51 mouse cellular contexts compared by ENCODE assay signal in the genomic region with DNA sequence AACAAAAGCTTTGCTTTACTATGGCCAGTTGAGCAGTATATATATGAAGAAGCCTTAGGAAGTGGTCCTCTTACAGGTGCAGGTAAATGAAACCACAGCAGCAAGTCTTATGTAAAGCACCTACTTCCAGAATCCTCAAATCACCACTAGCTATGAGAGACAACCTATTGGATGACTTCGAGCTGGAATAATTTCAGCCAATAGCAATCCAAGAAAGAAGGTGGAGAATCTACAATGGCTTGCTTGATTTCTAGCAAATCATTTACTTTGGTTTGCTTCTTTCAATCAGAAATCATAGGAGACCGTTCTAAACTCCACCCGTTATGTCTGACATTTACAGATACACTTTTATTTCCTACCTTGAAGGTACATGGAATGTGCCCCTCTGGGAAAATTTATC. TPM values are rescaled to one million over a fixed set of nuclear protein-coding genes. Genes with fewer than 3 reads are reported as not detected.
"Had no signal": no experiment of that assay in that cellular context is flagged by ENCODE, and none has a peak within 500 bp of the region (broad histone marks: within the 10 kb centered on the region; RNA-seq: fewer than 3 reads in every experiment).

No protein-coding gene starts in this region.

- H3K27me3 ChIP-seq: heart, embryonic 12.5 days; heart, embryonic 13.5 days; heart, embryonic 15.5 days; hindbrain, embryonic 12.5 days; hindbrain, embryonic 13.5 days; hindbrain, embryonic 15.5 days; intestine, embryonic 15.5 days; kidney, embryonic 15.5 days had no signal

- H3K4me3 ChIP-seq: heart, embryonic 10.5 days; heart, embryonic 12.5 days; heart, embryonic 13.5 days; heart, embryonic 15.5 days; hindbrain, embryonic 10.5 days; hindbrain, embryonic 12.5 days; hindbrain, embryonic 13.5 days; hindbrain, embryonic 15.5 days; intestine, embryonic 15.5 days; kidney, embryonic 15.5 days; layer of hippocampus, adult 2 months had no signal

- H3K9ac ChIP-seq: heart, embryonic 12.5 days; heart, embryonic 13.5 days; heart, embryonic 15.5 days; hindbrain, embryonic 12.5 days; hindbrain, embryonic 13.5 days; hindbrain, embryonic 14.5 days; hindbrain, embryonic 15.5 days; intestine, embryonic 15.5 days; kidney, embryonic 15.5 days had no signal

- H3K4me1 ChIP-seq: heart, embryonic 10.5 days; heart, embryonic 12.5 days; heart, embryonic 13.5 days; heart, embryonic 15.5 days; hindbrain, embryonic 10.5 days; hindbrain, embryonic 12.5 days; hindbrain, embryonic 13.5 days; hindbrain, embryonic 15.5 days; intestine, embryonic 15.5 days; kidney, embryonic 15.5 days had no signal

- DNase-seq: heart, postnatal 10 days; heart, postnatal 14 days; heart, postnatal 36 days; heart, postnatal 4 days; kidney, adult 11 months; kidney, adult 18-20 months; kidney, adult 2 months; kidney, adult 8-10 months; kidney, adult 9 months; kidney, postnatal 10 days; kidney, postnatal 14 days; kidney, postnatal 25 days; kidney, postnatal 36 days; kidney, postnatal 4 days; layer of hippocampus, adult 9-11 months; layer of hippocampus, postnatal 36 days had no signal

- H3K9me3 ChIP-seq: heart, embryonic 10.5 days; heart, embryonic 13.5 days; heart, embryonic 15.5 days; hindbrain, embryonic 12.5 days; hindbrain, embryonic 13.5 days; hindbrain, embryonic 15.5 days; intestine, embryonic 15.5 days; kidney, embryonic 15.5 days had no signal

- H3K36me3 ChIP-seq: heart, embryonic 10.5 days; heart, embryonic 12.5 days; heart, embryonic 13.5 days; heart, embryonic 15.5 days; hindbrain, embryonic 10.5 days; hindbrain, embryonic 12.5 days; hindbrain, embryonic 13.5 days; hindbrain, embryonic 15.5 days; intestine, embryonic 15.5 days; kidney, embryonic 15.5 days had no signal

- ATAC-seq: hindbrain, embryonic 16.5 days; hindbrain, postnatal 0 days; inflammation-experienced regulatory T-cells, adult 6 months; intestine, embryonic 15.5 days; intestine, embryonic 16.5 days; intestine, postnatal 0 days had no signal

- H3K27ac ChIP-seq: heart, embryonic 10.5 days; heart, embryonic 13.5 days; heart, embryonic 15.5 days; hindbrain, embryonic 10.5 days; hindbrain, embryonic 12.5 days; hindbrain, embryonic 13.5 days; hindbrain, embryonic 14.5 days; hindbrain, embryonic 15.5 days; hindbrain, postnatal 0 days; intestine, embryonic 15.5 days; kidney, embryonic 15.5 days; kidney, postnatal 0 days; layer of hippocampus, adult 2 months had no signal

- H3K4me2 ChIP-seq: heart, embryonic 11.5 days; heart, embryonic 12.5 days; heart, embryonic 13.5 days; heart, embryonic 15.5 days; hindbrain, embryonic 12.5 days; hindbrain, embryonic 13.5 days; hindbrain, embryonic 14.5 days; hindbrain, embryonic 15.5 days; intestine, embryonic 15.5 days; kidney, embryonic 15.5 days had no signal

RNA-seq across cellular contexts. Expression of gene Slco1a1, which starts 15.1 kb away (rescaled TPM):
- total RNA-seq: heart, postnatal 10 days; heart, postnatal 14 days; heart, postnatal 25 days; heart, postnatal 36 days; heart, postnatal 4 days; hematopoietic stem cell, adult 5-6 weeks; hindbrain, postnatal 0 days; layer of hippocampus, adult 18-20 months; layer of hippocampus, adult 2 months; layer of hippocampus, adult 8-10 months; layer of hippocampus, postnatal 10 days; layer of hippocampus, postnatal 14 days; layer of hippocampus, postnatal 25 days; layer of hippocampus, postnatal 36 days; left cerebral cortex, adult 18-20 months had no signal
- polyA plus RNA-seq: heart, embryonic 10.5 days; heart, embryonic 11.5 days; heart, embryonic 12.5 days; heart, embryonic 13.5 days; heart, embryonic 14.5 days; heart, embryonic 15.5 days; heart, embryonic 16.5 days; heart, postnatal 0 days; hindbrain, embryonic 10.5 days; hindbrain, embryonic 11.5 days; hindbrain, embryonic 12.5 days; hindbrain, embryonic 13.5 days; hindbrain, embryonic 14.5 days; hindbrain, embryonic 15.5 days; hindbrain, embryonic 16.5 days; hindbrain, postnatal 0 days; inflammation-experienced regulatory T-cells, adult 6 months; intestine, embryonic 14.5 days; intestine, embryonic 15.5 days; intestine, embryonic 16.5 days; intestine, postnatal 0 days; kidney, adult 2 months; kidney, embryonic 14.5 days; kidney, embryonic 15.5 days; kidney, embryonic 16.5 days; large intestine, adult 2 months had no signal

RNA-seq across cellular contexts. Expression of gene Gm6614, which starts 49.4 kb away (rescaled TPM):
- total RNA-seq: heart, postnatal 10 days; heart, postnatal 14 days; heart, postnatal 25 days; heart, postnatal 36 days; heart, postnatal 4 days; hematopoietic stem cell, adult 5-6 weeks; layer of hippocampus, adult 18-20 months; layer of hippocampus, adult 2 months; layer of hippocampus, postnatal 10 days; layer of hippocampus, postnatal 14 days; layer of hippocampus, postnatal 25 days; layer of hippocampus, postnatal 36 days; left cerebral cortex, adult 18-20 months had no signal
- polyA plus RNA-seq: heart, embryonic 10.5 days; heart, embryonic 11.5 days; heart, embryonic 12.5 days; heart, embryonic 13.5 days; heart, embryonic 14.5 days; heart, embryonic 15.5 days; heart, embryonic 16.5 days; heart, postnatal 0 days; hindbrain, embryonic 10.5 days; hindbrain, embryonic 11.5 days; hindbrain, embryonic 12.5 days; hindbrain, embryonic 13.5 days; hindbrain, embryonic 14.5 days; hindbrain, embryonic 15.5 days; hindbrain, embryonic 16.5 days; hindbrain, postnatal 0 days; inflammation-experienced regulatory T-cells, adult 6 months; intestine, embryonic 14.5 days; intestine, embryonic 15.5 days; intestine, embryonic 16.5 days; intestine, postnatal 0 days; kidney, embryonic 14.5 days; kidney, embryonic 15.5 days; kidney, embryonic 16.5 days; kidney, postnatal 0 days; large intestine, adult 2 months had no signal
